Mouse (Mus musculus): Measurements from ENCODE around the gene Trpv6.

Trpv6 gene

GRCm38 (mm10) chr6:41636178-41636577, at the start of gene Trpv6:
Gene Trpv6, minus strand, starts transcription at chr6:41636405.
- DNase-seq, result no peak

- no peak for DNase-seq
Observed at GRCm38 (mm10) chr6:41685596-41685995, 49.4 kb upstream of the Trpv6 start.

DNA sequence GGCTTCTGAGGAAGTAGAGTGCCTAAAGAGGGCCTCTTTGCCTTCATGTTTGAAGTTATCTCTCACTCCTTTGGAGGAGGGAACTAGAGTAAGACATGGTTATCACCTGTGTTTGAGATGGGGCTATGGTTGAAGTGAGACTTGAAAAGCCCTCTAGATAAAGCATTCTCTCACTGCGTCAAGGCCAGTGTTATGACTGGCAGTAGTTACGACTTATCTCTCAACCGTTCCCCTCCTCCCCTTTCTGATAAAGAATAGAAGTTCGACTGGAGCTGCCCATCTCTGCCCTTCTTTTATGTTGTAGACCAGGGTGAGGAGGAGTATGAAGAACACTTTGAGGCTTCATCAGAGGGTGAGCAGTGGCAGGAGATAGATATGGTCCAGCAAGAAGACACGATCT, 48.7 kb upstream of the Trpv6 start:
- DNase-seq, result no peak

DNA sequence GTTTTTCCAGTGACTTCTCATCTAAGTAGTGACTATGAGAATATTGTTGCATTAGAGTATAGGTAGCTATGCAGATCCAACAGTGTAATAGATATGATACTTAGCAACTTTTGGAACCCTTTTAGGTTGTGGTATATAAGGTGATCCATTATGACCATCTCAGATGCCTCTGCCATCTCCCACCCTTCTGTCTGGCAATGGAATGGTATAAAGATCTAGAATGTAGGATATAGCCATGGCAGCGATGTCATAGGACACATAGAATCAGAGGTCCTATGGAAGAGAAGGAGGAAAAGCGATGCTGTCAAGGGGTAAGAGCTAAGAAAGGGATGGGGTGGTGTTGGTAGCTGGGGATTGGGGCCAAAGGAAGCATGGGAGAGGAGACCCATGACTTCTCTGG, 47.9 kb upstream of the Trpv6 start, which contains the start of gene Llcfc1:
Llcfc1 (plus strand) TSS at position 301 of the 400 bp plus-strand sequence.
- DNase-seq, result no peak

GRCm38 (mm10) chr6:41681656-41682055, 45.5 kb upstream of the Trpv6 start:
- DNase-seq, result no peak

- DNase-seq, result no peak
Observed at GRCm38 (mm10) chr6:41680669-41681068, 44.5 kb upstream of the Trpv6 start, which contains the start of gene Trpv5. Gene Trpv5, minus strand, starts transcription at chr6:41680769.

DNA sequence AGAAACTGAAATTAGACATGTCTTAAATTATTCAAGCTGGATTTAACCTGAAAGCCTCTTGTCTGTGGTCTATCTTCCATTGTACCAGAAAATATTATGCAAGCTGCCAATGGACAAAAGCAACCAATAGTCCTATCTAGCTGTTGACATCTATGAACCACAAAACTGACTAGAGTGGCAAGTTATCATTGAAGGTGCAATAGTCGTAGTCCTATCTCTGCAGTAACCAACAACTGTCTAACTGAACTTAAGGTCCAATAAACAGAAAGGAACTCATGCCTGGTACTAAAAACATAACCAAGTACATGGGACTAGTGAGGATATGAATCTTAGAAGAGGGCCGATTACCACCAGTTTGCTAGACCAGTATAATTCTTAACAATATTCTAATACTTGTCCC, 40.3 kb upstream of the Trpv6 start:
- no peak for DNase-seq

DNA sequence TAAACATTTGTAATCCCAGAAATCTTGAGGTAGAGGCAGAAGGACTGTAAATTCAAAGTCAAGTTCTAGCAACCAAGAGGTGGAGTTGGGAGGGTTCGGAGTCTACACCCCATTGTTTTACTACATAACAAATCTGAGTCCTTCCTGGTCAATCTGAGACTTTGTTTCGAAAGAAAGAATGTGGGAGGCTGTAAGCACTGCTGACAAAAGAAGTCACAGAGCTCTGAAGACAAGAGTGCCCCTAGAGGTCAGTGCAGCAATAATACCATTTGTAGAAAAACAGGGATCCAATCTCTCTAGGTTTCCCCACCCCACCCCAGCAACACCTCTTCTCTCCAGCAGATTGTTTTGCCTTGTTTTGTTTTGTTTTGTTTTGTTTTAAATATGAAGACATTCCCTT, 26.1 kb upstream of the Trpv6 start:
- DNase-seq, result no peak

- DNase-seq, result no peak
Observed at GRCm38 (mm10) chr6:41658487-41658886, 22.3 kb upstream of the Trpv6 start.

DNA sequence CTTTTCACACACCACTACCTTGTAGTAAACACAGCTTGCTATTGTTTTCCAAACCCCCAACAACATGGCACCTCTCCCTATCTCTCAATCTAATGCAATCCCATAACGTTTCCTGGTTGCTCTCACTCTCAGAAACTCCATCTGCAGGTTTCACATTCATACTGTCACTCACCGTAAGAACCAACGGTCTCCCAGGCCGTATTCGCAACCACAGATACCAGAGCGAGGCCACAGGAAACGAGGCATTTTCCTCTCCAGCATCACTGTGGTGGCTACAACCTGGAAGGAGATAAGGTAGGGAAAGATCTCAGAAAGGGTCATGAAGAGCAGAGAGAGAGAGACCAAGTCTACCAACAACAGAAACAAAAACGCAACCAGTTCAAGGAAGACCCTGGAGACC, 18.4 kb upstream of the Trpv6 start:
- DNase-seq, result no peak

GRCm38 (mm10) chr6:41653173-41653572, 17.0 kb upstream of the Trpv6 start:
- no peak for DNase-seq

GRCm38 (mm10) chr6:41646672-41647071, 10.5 kb upstream of the Trpv6 start:
- DNase-seq, result no peak

DNA sequence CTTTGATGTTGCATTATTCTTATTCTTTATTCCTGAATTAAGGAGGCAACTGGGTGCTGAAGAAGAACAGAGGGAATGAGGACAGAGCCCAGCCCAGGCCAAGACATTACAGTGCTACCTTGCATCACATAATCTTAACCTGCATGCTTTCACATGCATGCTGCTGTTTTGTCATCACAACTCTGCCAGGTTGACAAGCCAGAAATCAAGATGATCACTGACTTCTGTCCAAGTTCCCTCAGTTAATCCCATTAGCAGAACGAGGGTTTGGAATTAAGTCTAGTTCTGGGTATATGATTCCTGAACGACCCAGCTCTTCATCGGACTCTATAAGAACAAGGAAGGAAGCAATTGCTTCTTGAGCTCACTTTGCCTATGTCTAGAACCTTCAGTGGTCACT, 10.0 kb upstream of the Trpv6 start:
- DNase-seq, result no peak

DNA sequence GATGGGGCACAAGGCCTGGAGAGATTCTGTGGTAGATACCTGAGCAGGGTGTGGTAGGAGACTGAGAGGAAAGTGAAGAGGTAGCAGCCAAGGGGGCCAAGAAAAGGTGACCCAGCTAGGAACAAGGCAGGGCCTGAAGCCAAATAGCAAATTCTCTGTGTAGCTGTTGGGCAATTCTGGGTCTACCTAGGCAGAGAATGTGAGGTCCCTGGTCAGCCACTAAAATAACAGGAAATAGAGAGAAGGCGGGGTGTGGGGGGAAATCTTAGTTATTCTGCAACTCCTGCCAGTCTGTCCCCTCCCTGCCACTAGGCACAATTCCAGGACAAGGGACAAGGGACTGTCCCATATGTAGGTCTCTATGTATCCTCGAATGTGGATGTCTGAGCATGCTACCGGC, 7.0 kb upstream of the Trpv6 start:
- no peak for DNase-seq

- DNase-seq, result no peak
Observed at GRCm38 (mm10) chr6:41642765-41643164, 6.6 kb upstream of the Trpv6 start.

DNA sequence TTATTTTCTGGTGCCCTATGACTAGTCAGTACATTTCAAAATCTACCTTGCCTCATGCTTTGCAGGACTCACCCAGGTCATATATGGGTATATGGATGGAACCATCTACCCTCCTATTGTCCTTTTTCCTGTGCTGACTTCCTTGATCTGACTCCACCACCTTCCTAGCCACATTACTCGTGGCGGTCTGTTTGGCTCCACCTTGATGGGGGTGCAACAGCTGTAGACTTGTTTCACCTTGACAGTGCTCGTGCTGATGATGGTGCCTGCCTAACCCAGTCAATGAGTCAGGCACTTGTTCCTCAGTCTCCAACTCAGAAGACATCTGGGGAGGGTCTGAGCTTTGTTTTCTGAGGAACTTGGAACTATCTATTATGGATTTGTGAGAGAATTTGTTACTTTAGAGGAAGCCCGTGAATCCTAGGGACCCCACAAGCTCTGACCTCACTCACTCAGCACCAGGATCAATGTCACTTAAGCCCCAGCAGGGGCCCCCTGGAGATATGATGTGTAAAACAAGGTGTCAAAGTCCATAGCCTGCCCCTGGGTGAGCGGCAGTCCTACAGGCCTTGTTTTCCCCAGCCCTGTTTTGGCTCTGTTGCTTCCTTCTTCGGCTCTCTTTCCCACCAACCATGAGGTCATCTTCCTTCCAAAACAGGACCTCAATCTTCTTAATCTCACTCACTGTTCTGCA, 5.1 kb upstream of the Trpv6 start:
- no peak for DNase-seq

GRCm38 (mm10) chr6:41640449-41640848, 4.2 kb upstream of the Trpv6 start:
- DNase-seq, result no peak

DNA sequence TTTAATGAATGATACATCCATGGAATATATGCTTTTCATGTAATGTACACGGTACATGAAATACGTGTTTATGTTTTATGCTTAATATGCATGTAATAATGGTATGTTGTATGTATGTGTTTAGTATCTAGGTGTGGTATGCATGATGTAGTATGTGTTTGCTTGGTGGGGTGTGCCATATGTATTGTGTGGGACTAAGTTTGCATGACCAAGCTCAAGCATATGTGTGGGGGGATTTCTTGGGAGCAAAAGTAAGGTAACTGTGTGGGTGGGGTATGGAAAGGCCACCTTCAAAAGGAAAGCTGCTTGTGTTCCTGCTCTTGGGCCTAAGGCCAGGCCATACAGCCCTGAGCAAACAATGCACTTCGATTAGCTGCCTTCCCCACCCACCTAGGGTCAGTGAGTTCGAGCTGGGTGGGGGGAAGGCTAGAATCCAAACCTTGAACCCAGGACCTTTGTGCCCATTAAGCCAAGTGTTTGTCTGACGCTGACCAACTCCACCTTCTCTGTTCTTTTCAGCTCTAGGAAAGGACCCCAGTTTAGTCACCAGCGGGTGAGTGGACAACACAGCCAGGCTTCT, 1.8 kb upstream of the Trpv6 start:
- DNase-seq, result no peak

DNA sequence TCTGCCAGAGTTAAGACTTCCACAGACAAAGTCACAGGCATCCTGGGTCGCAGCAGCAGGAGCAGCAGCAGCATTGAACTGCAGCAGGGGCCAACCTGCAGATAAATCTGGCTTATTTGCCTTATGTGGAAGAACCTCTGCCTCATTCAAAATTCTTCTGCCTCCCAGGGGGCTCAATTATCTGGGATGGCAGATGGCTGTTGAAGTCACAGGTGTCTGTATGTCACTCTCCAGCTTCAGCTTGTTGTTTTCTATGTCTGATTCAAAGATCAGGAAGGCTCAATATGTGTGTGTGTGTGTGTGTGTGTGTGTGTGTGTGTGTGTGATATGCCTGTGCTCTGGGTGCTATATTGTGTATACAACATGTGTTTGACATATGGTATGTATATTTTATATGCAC, 1.2 kb upstream of the Trpv6 start:
- DNase-seq, result no peak

GRCm38 (mm10) chr6:41635211-41635610, 994 bp downstream of the Trpv6 start:
- no peak for DNase-seq

DNA sequence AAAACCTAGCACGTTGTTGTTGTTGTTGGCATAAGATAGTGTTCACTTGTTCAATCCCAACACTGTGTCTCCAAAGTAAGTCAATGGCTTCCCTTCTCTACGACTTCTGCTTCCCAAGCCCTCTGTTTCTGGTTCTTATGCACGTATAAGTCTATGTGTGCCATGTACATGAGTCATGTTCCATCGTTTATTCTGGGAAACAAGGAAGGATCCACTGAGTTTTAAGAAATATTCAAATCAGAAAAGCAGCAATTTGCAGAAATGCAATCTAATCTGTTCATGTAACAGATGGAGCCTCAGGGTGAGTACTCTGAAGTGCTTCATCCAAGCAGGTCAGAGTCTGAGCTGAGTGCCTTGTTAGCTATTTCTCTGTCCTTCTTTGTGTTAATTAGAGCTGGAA, 4.7 kb downstream of the Trpv6 start:
- DNase-seq, result no peak

- DNase-seq, result no peak
Observed at GRCm38 (mm10) chr6:41630791-41631190, 5.4 kb downstream of the Trpv6 start.

DNA sequence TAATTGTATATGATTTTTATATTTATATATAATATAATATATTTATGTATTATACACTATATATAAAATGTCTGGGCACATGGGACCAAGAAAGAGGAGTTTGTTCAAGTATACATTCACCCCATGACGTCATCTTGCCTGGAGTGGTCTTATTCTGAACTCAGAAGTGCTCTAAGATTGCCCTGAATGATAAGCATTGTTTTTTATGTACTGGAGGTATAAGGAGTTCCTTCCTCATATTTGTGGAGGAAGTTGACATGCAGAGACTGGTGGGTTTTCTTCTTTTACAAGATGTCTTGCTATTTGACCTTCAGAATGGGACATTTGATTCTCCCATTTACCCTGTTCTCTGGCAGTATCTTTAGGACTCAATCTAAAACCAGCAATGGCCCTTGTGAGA, 8.0 kb downstream of the Trpv6 start:
- DNase-seq, result no peak

- DNase-seq, result peak; percentile 53
Observed at GRCm38 (mm10) chr6:41622661-41623060, 13.5 kb downstream of the Trpv6 start.

Measured in liver (tissue).